In genomic region chr3:152208096-152208885, GRCm38 (mm10) we compare ENCODE assay signal across 8 mouse cellular contexts. TPM values are rescaled to one million over a fixed set of nuclear protein-coding genes. Genes with fewer than 3 reads are reported as not detected.
DNase-seq lines count a peak whose midpoint lies in the region; ATAC-seq lines count a peak whose summit lies in the region.
"Had no signal": no experiment of that assay in that cellular context is flagged by ENCODE, and none has a peak within 500 bp of the region (broad histone marks: within the 10 kb centered on the region; RNA-seq: fewer than 3 reads in every experiment).

No protein-coding gene starts in this region.

- H3K4me3 ChIP-seq in embryonic facial prominence, embryonic 12.5 days, result no peak overlapping the region
- no peak overlapping the region for H3K4me3 ChIP-seq in hindbrain, embryonic 13.5 days
- peak overlapping the region; percentile 65; the same call in 1 of the 2 replicates for H3K4me3 ChIP-seq in midbrain, embryonic 15.5 days

- no peak overlapping the region for H3K27ac ChIP-seq in embryonic facial prominence, embryonic 12.5 days
- no peak overlapping the region for H3K27ac ChIP-seq in hindbrain, embryonic 13.5 days
- no peak overlapping the region for H3K27ac ChIP-seq in midbrain, embryonic 15.5 days

- H3K36me3 ChIP-seq in embryonic facial prominence, embryonic 12.5 days, result no peaks in the 10 kb centered on the region
- H3K36me3 ChIP-seq in hindbrain, embryonic 13.5 days, result peaks cover 10% of the 10 kb centered on the region; the same call in 1 of the 2 replicates
- no peaks in the 10 kb centered on the region for H3K36me3 ChIP-seq in midbrain, embryonic 15.5 days (replicated peaks)

- DNase-seq in kidney, adult 9 months, result peak; percentile 37
- no peak for DNase-seq in kidney, adult 11 months
- no peak for DNase-seq in adrenal gland, adult 8-10 months
- DNase-seq in kidney, postnatal 25 days, result no peak
- DNase-seq: cerebellum, adult 11 months had no signal

- H3K27me3 ChIP-seq in embryonic facial prominence, embryonic 12.5 days, result no peaks in the 10 kb centered on the region
- H3K27me3 ChIP-seq in hindbrain, embryonic 13.5 days, result no peaks in the 10 kb centered on the region
- no peaks in the 10 kb centered on the region for H3K27me3 ChIP-seq in midbrain, embryonic 15.5 days (replicated peaks)

- peaks cover 17% of the 10 kb centered on the region for H3K4me1 ChIP-seq in embryonic facial prominence, embryonic 12.5 days
- H3K4me1 ChIP-seq in hindbrain, embryonic 13.5 days (replicated peaks), result peaks cover 29% of the 10 kb centered on the region
- H3K4me1 ChIP-seq in midbrain, embryonic 15.5 days, result peaks cover 28% of the 10 kb centered on the region

- peak overlapping the region; percentile 96; the same call in 1 of the 2 replicates for H3K4me2 ChIP-seq in embryonic facial prominence, embryonic 12.5 days (replicated peaks)
- peak overlapping the region; percentile 90 for H3K4me2 ChIP-seq in hindbrain, embryonic 13.5 days
- peak overlapping the region; percentile 58; the same call in 1 of the 2 replicates for H3K4me2 ChIP-seq in midbrain, embryonic 15.5 days

- WGBS in embryonic facial prominence, embryonic 12.5 days, result 88% methylated on average over 7 of the region's 7 CpGs
- WGBS in hindbrain, embryonic 13.5 days, result 94% methylated on average over 7 of the region's 7 CpGs
- 91% methylated on average over 7 of the region's 7 CpGs for WGBS in midbrain, embryonic 15.5 days

- no peak overlapping the region for H3K9ac ChIP-seq in embryonic facial prominence, embryonic 12.5 days
- no peak overlapping the region for H3K9ac ChIP-seq in hindbrain, embryonic 13.5 days
- H3K9ac ChIP-seq in midbrain, embryonic 15.5 days, result no peak overlapping the region

- no peak for ATAC-seq in embryonic facial prominence, embryonic 12.5 days (ENCODE audit: insufficient number of reproducible peaks, insufficient read depth, low FRiP score, low TSS enrichment)
- ATAC-seq in hindbrain, embryonic 13.5 days (ENCODE audit: low FRiP score), result no peak
- ATAC-seq in midbrain, embryonic 15.5 days (replicated peaks), result no peak

- H3K9me3 ChIP-seq in embryonic facial prominence, embryonic 12.5 days, result no peaks in the 10 kb centered on the region
- H3K9me3 ChIP-seq in hindbrain, embryonic 13.5 days, result no peaks in the 10 kb centered on the region
- no peaks in the 10 kb centered on the region for H3K9me3 ChIP-seq in midbrain, embryonic 15.5 days

RNA-seq across cellular contexts. Expression of gene Dnajb4, which starts 1.8 kb away (rescaled TPM):
- 29.4 and 33.0 TPM in 2 replicates for polyA plus RNA-seq in embryonic facial prominence, embryonic 12.5 days (2016; fragmentation: Nextera tagmentation; extraction: Ambion mirVana)
- polyA plus RNA-seq in hindbrain, embryonic 13.5 days (2015; fragmentation: Nextera tagmentation; extraction: Ambion mirVana), result 37.0 and 37.5 TPM in 2 replicates
- 40.0 and 41.0 TPM in 2 replicates for polyA plus RNA-seq in midbrain, embryonic 15.5 days (2015; fragmentation: Nextera tagmentation; extraction: Ambion mirVana)
- total RNA-seq in adrenal gland, adult 8-10 months (2022), result 10 to 100 TPM; 48.9 to 56.3 (median 52.6) TPM

RNA-seq across cellular contexts. Expression of gene Fubp1, which starts 1.9 kb away (rescaled TPM):
- polyA plus RNA-seq in embryonic facial prominence, embryonic 12.5 days (2016; fragmentation: Nextera tagmentation; extraction: Ambion mirVana), result 367 and 370 TPM in 2 replicates
- polyA plus RNA-seq in hindbrain, embryonic 13.5 days (2015; fragmentation: Nextera tagmentation; extraction: Ambion mirVana), result 297 and 299 TPM in 2 replicates
- 227 and 232 TPM in 2 replicates for polyA plus RNA-seq in midbrain, embryonic 15.5 days (2015; fragmentation: Nextera tagmentation; extraction: Ambion mirVana)
- 100 to 1,000 TPM; 105 to 167 (median 132) TPM for total RNA-seq in adrenal gland, adult 8-10 months (2022)

RNA-seq across cellular contexts. Expression of gene Gipc2, which starts 42.3 kb away (rescaled TPM):
- polyA plus RNA-seq in embryonic facial prominence, embryonic 12.5 days (2016; fragmentation: Nextera tagmentation; extraction: Ambion mirVana), result 2.4 and 3.5 TPM in 2 replicates
- 8.4 and 9.2 TPM in 2 replicates for polyA plus RNA-seq in hindbrain, embryonic 13.5 days (2015; fragmentation: Nextera tagmentation; extraction: Ambion mirVana)
- 7.8 and 12.3 TPM in 2 replicates for polyA plus RNA-seq in midbrain, embryonic 15.5 days (2015; fragmentation: Nextera tagmentation; extraction: Ambion mirVana)
- 1 to 10 TPM in 1 of 4 experiments, under 1 TPM in 3; 0.61 to 1.8 (median 0.82) TPM for total RNA-seq in adrenal gland, adult 8-10 months (2022)

RNA-seq across cellular contexts. Expression of gene Nexn, which starts 57.9 kb away (rescaled TPM):
- polyA plus RNA-seq in embryonic facial prominence, embryonic 12.5 days (2016; fragmentation: Nextera tagmentation; extraction: Ambion mirVana), result 10.1 and 13.1 TPM in 2 replicates
- polyA plus RNA-seq in hindbrain, embryonic 13.5 days (2015; fragmentation: Nextera tagmentation; extraction: Ambion mirVana), result 3.1 and 3.8 TPM in 2 replicates
- 0.88 and 2.2 TPM in 2 replicates for polyA plus RNA-seq in midbrain, embryonic 15.5 days (2015; fragmentation: Nextera tagmentation; extraction: Ambion mirVana)
- 1 to 10 TPM; 2.8 to 4.0 (median 3.1) TPM for total RNA-seq in adrenal gland, adult 8-10 months (2022)
